Mouse (Mus musculus): Measurements from ENCODE around the gene Nell2. TPM values are rescaled to one million over a fixed set of nuclear protein-coding genes. Genes with fewer than 3 reads are reported as not detected.

Nell2 gene
- polyA plus RNA-seq, 1 experiment from 2014 or later, result 20.1 TPM

- H3K4me3 ChIP-seq, result no peak overlapping the region
- no peak overlapping the region for H3K27ac ChIP-seq
- H3K36me3 ChIP-seq, result no peaks in the 10 kb centered on the region
- ATAC-seq (ENCODE audit: low FRiP score, low read depth), result no peak
- no peaks in the 10 kb centered on the region for H3K27me3 ChIP-seq
- H3K4me1 ChIP-seq, result no peaks in the 10 kb centered on the region
- no peak overlapping the region for H3K9ac ChIP-seq
- no peak overlapping the region for H3K4me2 ChIP-seq (replicated peaks)
- WGBS, result 91% methylated on average over 4 of the region's 4 CpGs
- no peaks in the 10 kb centered on the region for H3K9me3 ChIP-seq
Measured at GRCm38 (mm10) chr15:95108626-95109025, 419.7 kb downstream of the Nell2 start.

GRCm38 (mm10) chr15:95107246-95107809 is 421.0 kb downstream of the Nell2 start:
- H3K27me3 ChIP-seq, result no peaks in the 10 kb centered on the region

DNA sequence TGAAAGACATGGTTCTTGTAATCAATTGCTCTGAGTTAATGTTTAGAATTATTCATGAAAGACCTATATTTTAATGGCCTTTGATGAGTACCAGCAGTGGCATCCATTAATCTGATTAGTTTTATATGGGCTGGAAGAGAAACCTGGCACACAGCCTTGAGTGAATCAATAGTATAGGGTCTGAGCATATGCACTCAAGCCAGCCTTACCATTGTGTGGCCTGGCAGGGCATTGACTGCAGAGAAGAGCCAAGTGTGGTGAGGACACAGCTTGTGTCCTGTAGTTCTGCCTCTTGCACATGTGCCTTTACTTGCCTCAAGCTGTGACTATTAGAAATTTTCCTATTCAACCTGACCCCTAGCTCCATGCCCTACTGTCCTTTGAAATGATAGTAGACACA is 426.8 kb downstream of the Nell2 start:
- Histone ChIP-seq H3K27ac (no peak overlapping the region), H3K4me1 (peaks cover 12% of the 10 kb centered on the region; the same call in 1 of the 2 replicates), H3K27me3 (no peaks in the 10 kb centered on the region), H3K9ac (no peak overlapping the region), H3K4me2 (replicated peaks) (no peak overlapping the region), H3K36me3 (no peaks in the 10 kb centered on the region), H3K4me3 (no peak overlapping the region), H3K9me3 (no peaks in the 10 kb centered on the region)
- ATAC-seq (ENCODE audit: low FRiP score, low read depth), result no peak

More at GRCm38 (mm10) chr15:95107246-95107809, 421.0 kb downstream of the Nell2 start:
- WGBS, result 46% methylated on average over 8 of the region's 8 CpGs
- Histone ChIP-seq H3K9ac (no peak overlapping the region), H3K9me3 (no peaks in the 10 kb centered on the region), H3K4me3 (no peak overlapping the region), H3K36me3 (no peaks in the 10 kb centered on the region), H3K4me1 (no peaks in the 10 kb centered on the region), H3K4me2 (replicated peaks) (no peak overlapping the region), H3K27ac (no peak overlapping the region)
- ATAC-seq (ENCODE audit: low FRiP score, low read depth), result no peak

GRCm38 (mm10) chr15:95100133-95100532 is 428.2 kb downstream of the Nell2 start:
- H3K27ac ChIP-seq, result no peak overlapping the region
- 87% methylated on average over 7 of the region's 7 CpGs for WGBS
- H3K27me3 ChIP-seq, result no peaks in the 10 kb centered on the region
- H3K36me3 ChIP-seq, result no peaks in the 10 kb centered on the region
- no peak overlapping the region for H3K9ac ChIP-seq
- no peak overlapping the region for H3K4me2 ChIP-seq (replicated peaks)
- no peaks in the 10 kb centered on the region for H3K9me3 ChIP-seq
- peaks cover 19% of the 10 kb centered on the region; the same call in 1 of the 2 replicates for H3K4me1 ChIP-seq
- H3K4me3 ChIP-seq, result no peak overlapping the region
- no peak for ATAC-seq (ENCODE audit: low FRiP score, low read depth)

DNA sequence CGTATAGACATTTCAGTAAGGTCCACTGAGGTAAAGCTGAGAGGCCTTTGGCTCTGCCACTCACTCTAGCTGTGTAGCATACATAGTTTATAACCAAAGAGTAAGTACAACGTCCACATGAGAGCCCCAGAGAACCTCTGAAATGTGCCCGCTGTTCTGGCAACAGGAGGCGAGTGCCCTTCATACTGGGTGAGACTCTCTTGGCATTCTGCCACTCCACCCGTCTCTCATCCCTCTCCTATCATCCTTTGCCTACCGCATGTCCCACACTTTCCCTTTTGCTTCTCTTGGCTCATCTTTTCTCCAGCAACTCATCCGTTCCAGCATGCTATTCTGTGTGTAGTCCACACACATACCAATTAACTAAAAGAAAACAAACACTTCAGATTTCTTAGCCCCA is 442.4 kb downstream of the Nell2 start:
- no peak for ATAC-seq (ENCODE audit: low FRiP score, low read depth)
- no peak overlapping the region for H3K4me2 ChIP-seq (replicated peaks)
- no peaks in the 10 kb centered on the region for H3K27me3 ChIP-seq
- no peak overlapping the region for H3K9ac ChIP-seq
- H3K36me3 ChIP-seq, result no peaks in the 10 kb centered on the region
- no peaks in the 10 kb centered on the region for H3K9me3 ChIP-seq
- no peak overlapping the region for H3K4me3 ChIP-seq
- no peak overlapping the region for H3K27ac ChIP-seq
- H3K4me1 ChIP-seq, result no peaks in the 10 kb centered on the region
- 82% methylated on average over 7 of the region's 7 CpGs for WGBS

DNA sequence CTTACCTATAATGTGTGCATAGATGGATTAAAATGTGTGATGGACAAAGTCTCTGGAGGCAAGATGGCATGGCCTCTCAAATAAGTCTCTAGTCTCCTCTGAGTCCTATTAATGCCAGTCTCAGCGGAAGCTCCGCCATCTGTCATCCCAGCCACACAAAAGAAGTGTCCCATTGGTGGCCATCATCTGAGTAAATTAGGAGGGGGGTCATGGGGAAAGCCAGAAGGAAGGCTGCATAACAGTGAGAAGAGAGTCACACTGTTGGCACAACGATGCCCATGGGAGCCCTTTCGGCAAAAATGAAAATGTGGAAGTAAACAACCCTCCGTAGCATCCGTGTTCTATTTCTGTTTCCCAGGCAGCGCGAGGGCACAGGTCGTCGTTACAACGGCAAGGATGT is 446.7 kb downstream of the Nell2 start:
- Histone ChIP-seq H3K4me1 (no peaks in the 10 kb centered on the region), H3K9ac (no peak overlapping the region), H3K27ac (no peak overlapping the region), H3K4me2 (replicated peaks) (no peak overlapping the region), H3K4me3 (no peak overlapping the region), H3K36me3 (no peaks in the 10 kb centered on the region), H3K9me3 (0 out of 2 replicates have a peak, but pooled peaks cover 5% of the 10 kb centered on the region), H3K27me3 (no peaks in the 10 kb centered on the region)
- no peak for ATAC-seq (ENCODE audit: low FRiP score, low read depth)
- WGBS, result 90% methylated on average over 11 of the region's 11 CpGs

DNA sequence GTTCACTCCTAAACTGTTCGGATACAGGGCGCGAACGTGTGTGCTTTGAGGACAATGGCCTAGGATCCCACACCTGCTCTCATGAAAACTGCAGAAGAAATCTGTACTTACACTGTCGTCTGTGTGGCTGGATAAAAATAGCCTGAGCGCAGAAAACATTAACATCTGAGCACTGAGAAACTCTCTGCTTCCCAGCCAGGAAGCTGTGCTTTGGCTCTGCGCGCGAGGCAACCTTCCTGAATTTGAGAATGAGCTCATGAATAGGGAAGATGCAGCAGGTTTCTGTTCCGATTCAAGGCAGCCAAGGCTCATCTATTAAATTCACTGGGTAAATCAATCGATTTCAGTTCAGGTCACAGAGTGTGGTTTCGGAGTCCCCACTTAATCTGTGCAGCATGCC is 453.0 kb downstream of the Nell2 start:
- H3K27me3 ChIP-seq, result no peaks in the 10 kb centered on the region
- no peaks in the 10 kb centered on the region for H3K4me1 ChIP-seq
- H3K4me3 ChIP-seq, result no peak overlapping the region
- no peak overlapping the region for H3K4me2 ChIP-seq (replicated peaks)
- 0 out of 2 replicates have a peak, but pooled peaks cover 5% of the 10 kb centered on the region for H3K9me3 ChIP-seq
- WGBS, result 88% methylated on average over 12 of the region's 12 CpGs
- ATAC-seq (ENCODE audit: low FRiP score, low read depth), result no peak
- no peak overlapping the region for H3K27ac ChIP-seq
- H3K36me3 ChIP-seq, result no peaks in the 10 kb centered on the region
- no peak overlapping the region for H3K9ac ChIP-seq

DNA sequence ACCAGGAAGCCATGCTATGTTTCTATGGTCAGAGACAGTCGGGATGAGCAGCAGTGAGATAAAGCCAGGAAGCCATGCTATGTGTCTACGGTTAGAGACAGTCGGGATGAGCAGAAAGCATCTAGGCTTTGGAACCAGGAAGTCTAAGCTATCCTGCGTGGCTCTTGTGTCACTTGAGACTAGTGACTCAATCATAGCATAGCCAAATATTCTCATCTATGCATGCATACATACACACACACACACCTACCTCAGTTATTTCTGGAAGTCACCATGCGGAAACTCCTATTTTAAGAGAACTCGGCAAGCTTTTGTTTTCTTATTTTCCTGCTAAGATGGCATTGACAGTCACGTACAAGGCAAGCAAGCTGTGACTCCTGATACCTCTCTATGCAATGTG is 457.5 kb downstream of the Nell2 start:
- no peak overlapping the region for H3K27ac ChIP-seq
- H3K36me3 ChIP-seq, result no peaks in the 10 kb centered on the region
- H3K4me3 ChIP-seq, result no peak overlapping the region
- no peak for ATAC-seq (ENCODE audit: low FRiP score, low read depth)
- no peaks in the 10 kb centered on the region for H3K9me3 ChIP-seq
- no peak overlapping the region for H3K4me2 ChIP-seq (replicated peaks)
- WGBS, result 90% methylated on average over 7 of the region's 7 CpGs
- no peaks in the 10 kb centered on the region for H3K27me3 ChIP-seq
- H3K9ac ChIP-seq, result no peak overlapping the region
- H3K4me1 ChIP-seq, result no peaks in the 10 kb centered on the region

DNA sequence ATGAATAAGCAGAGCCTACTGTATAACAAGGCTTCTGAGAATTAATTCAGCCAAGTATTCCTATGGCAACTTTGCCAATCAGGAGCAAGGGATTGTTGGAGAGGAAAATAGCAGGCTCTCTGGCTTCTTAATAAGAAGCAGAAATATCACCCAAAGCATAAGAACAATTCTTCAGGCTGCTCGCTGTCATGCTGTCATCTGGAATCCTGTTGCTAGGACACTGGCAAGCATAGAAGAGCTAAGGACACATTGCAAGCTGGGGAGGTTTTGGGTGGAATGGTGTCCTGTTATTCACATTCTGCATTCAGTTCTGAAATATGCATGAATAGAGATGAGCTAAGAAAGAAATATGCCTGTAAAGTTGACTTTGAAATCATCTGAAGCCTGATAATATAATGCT is 459.6 kb downstream of the Nell2 start:
- Histone ChIP-seq H3K9ac (no peak overlapping the region), H3K4me3 (no peak overlapping the region), H3K9me3 (no peaks in the 10 kb centered on the region), H3K36me3 (no peaks in the 10 kb centered on the region), H3K4me1 (no peaks in the 10 kb centered on the region), H3K27me3 (no peaks in the 10 kb centered on the region), H3K27ac (no peak overlapping the region), H3K4me2 (replicated peaks) (no peak overlapping the region)
- WGBS, result 77% methylated on average over 1 of the region's 1 CpGs
- ATAC-seq (ENCODE audit: low FRiP score, low read depth), result no peak

GRCm38 (mm10) chr15:95068023-95068422 is 460.3 kb downstream of the Nell2 start:
- ATAC-seq (ENCODE audit: low FRiP score, low read depth), result no peak

DNA sequence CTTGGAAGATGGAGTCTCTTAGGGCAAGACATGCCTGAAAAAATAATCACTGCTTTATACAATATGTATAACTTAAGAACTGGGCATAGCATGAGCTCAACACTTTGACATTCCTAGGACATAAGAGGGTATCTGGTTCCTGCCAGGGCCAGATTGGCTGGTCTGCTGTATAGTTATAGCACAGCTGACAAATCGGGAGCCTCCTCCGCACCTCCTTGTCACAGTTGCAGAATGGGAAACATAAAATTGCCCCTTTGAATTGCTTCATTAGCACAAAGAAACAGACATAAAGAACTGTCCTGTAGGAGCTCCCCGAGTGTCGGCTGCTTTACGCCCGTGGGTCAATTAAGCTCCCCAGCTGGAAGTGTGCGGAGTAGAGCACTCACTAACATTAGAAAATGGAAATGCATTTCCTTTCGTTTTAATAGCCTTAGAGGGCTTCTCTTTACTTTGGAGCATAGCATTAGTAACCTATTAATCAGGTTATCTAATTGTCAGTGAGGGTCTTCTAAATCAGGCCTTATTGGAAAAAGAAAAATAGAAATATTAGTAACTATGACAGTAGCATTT is 473.2 kb downstream of the Nell2 start:
- 43% methylated on average over 8 of the region's 8 CpGs for WGBS
- Histone ChIP-seq H3K27me3 (no peaks in the 10 kb centered on the region), H3K9ac (no peak overlapping the region), H3K9me3 (0 out of 2 replicates have a peak, but pooled peaks cover 4% of the 10 kb centered on the region), H3K4me3 (no peak overlapping the region), H3K4me1 (no peaks in the 10 kb centered on the region), H3K4me2 (replicated peaks) (no peak overlapping the region), H3K36me3 (no peaks in the 10 kb centered on the region), H3K27ac (no peak overlapping the region)
- ATAC-seq (ENCODE audit: low FRiP score, low read depth), result no peak

More at GRCm38 (mm10) chr15:95068023-95068422, 460.3 kb downstream of the Nell2 start:
- Histone ChIP-seq H3K9me3 (no peaks in the 10 kb centered on the region), H3K4me1 (no peaks in the 10 kb centered on the region), H3K36me3 (no peaks in the 10 kb centered on the region), H3K27ac (no peak overlapping the region), H3K9ac (no peak overlapping the region), H3K4me3 (no peak overlapping the region), H3K4me2 (replicated peaks) (no peak overlapping the region), H3K27me3 (no peaks in the 10 kb centered on the region)
- 85% methylated on average over 1 of the region's 1 CpGs for WGBS

- H3K9ac ChIP-seq, result no peak overlapping the region
- H3K27ac ChIP-seq, result no peak overlapping the region
- H3K4me2 ChIP-seq (replicated peaks), result no peak overlapping the region
- no peaks in the 10 kb centered on the region for H3K9me3 ChIP-seq
- H3K4me3 ChIP-seq, result no peak overlapping the region
- H3K36me3 ChIP-seq, result no peaks in the 10 kb centered on the region
- no peak for ATAC-seq (ENCODE audit: low FRiP score, low read depth)
- no peaks in the 10 kb centered on the region for H3K4me1 ChIP-seq
- 63% methylated on average over 6 of the region's 6 CpGs for WGBS
- no peaks in the 10 kb centered on the region for H3K27me3 ChIP-seq
Measured at GRCm38 (mm10) chr15:95049171-95049729, 479.1 kb downstream of the Nell2 start.

DNA sequence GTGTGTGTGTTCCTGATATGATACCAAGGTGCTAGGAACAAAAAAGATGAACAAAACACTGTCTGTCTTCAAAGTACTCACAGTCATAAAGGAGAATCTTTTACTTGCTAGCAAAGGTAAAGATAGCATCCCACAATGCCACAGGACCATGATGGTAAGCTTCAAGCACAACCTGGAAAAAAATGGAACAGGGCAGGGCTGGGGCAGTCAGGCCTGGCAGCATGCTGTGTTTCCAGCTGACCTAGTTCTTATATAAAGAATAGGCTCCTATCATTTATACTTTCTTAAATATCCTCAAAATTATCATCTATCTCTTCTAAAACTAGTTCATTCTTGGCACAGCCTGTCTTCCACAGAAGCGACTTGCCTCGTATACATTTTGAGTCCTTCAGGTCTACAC is 480.9 kb downstream of the Nell2 start:
- no peak overlapping the region for H3K27ac ChIP-seq
- H3K9me3 ChIP-seq, result no peaks in the 10 kb centered on the region
- H3K4me2 ChIP-seq (replicated peaks), result no peak overlapping the region
- H3K9ac ChIP-seq, result no peak overlapping the region
- ATAC-seq (ENCODE audit: low FRiP score, low read depth), result no peak
- H3K4me3 ChIP-seq, result no peak overlapping the region
- H3K27me3 ChIP-seq, result no peaks in the 10 kb centered on the region
- H3K4me1 ChIP-seq, result no peaks in the 10 kb centered on the region
- H3K36me3 ChIP-seq, result no peaks in the 10 kb centered on the region
- WGBS, result 90% methylated on average over 2 of the region's 2 CpGs

Data from limb, embryonic 13.5 days (tissue).